Mouse (Mus musculus) erythroblast, embryonic 14.5 days (primary cell): ENCODE results near the gene Vasn.

ENCODE experiments used
- GATA1 ChIP-seq: IDR thresholded peaks from 2 replicates; pipeline ENCODE4 v1.6.1; 2012; ENCODE audit warnings: low read length, inconsistent platforms, mixed read lengths
- TAL1 ChIP-seq: IDR thresholded peaks from 3 replicates; pipeline ENCODE4 v1.6.1; 2012; ENCODE audit warnings: low read length, inconsistent platforms, mixed read lengths

DNA sequence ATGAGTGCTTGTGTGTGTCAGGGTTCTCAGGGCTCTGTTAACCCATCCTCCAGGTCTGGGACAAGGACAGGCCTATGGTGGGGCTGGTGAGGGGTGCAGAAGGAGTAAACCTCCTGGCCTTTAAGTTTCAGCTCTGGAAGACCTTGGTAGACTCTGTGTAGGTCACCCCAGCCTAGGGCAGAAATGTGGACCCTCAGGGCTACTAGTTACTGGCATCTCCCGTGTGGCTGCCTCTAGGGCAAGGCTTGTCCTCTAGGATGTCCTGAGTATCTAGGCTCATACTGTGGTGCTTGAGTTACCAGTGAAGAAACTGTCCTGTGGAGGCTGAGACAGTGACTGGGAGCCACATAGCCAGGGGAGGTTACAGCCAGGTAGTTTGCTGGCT is 36.3 kb upstream of the Vasn start:
- TF ChIP-seq TAL1 = no peak
- TF ChIP-seq GATA1 = no peak
